Mouse (Mus musculus) CD4-positive, CD25-positive, alpha-beta regulatory T cell, adult 4 months (primary cell): Measurements from ENCODE around the gene Rad51. TPM values are rescaled to one million over a fixed set of nuclear protein-coding genes. Genes with fewer than 3 reads are reported as not detected.

ENCODE experiments used
- ATAC-seq: one replicate; pipeline ENCODE4 v1.8.0; 2017
- polyA plus RNA-seq, 2 experiments: library from polyadenylated mRNA; unstranded; fragments of 100-300 nt; shearing (Covaris generic); gene quantifications; one replicate each; pipeline ENCODE4 v1.2.1; 2017

Rad51 gene
- polyA plus RNA-seq, 2 experiments from 2014 or later, result 3.6 to 4.6 TPM

- ATAC-seq, result no peak
Measured at GRCm38 (mm10) chr2:119165401-119165800, 52.8 kb downstream of the Rad51 start.

DNA sequence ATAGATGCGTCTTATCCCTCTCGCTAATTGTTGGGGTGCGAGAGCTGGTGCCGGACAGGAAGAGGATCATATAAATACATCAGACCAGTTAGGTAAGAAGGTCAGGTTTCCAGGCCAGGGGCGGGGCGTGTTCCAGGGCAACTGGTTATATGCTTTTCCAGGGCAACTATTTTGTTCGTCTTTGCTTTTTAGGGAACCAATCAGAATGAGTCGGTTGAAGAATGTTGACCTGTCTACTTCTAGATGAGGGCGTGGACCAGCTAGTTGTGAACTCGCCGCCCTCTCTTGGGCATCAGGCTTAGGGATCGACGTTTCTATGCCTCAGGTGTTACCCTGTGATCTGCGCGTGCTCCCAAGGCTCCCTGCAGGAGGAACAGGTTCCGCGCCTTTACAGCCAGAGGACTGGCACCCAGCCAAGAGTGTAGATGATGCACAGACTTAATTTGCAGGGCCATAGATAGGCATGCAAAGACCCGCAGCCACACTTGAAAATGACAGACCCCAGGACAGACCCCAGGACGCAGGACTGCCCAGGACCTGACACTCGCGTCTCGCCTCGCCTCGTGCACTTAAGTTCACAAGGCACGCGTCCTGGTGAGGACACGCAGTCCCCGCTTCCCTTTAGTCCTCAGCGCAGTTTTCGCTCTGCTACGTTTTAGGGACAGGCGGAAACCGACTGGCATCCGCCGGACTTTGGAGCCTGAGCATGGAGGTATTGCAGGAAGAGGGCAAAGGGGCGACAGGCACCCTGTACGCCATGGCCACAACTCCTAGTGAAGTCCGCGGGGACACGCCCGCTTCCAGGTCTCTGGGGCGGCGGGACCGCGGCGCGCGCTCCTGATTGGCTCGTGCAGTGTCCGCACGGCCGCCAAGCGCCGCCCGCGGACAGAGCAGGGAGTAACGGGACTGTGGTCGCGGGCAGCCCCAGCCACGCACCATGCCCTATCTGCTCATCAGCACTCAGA lies 54.6 kb downstream of the Rad51 start, which contains the start of gene Gchfr:
TSS of gene Gchfr (plus strand) at position 873 of the 965 bp plus-strand sequence.
- peak; percentile 63 for ATAC-seq

- no peak for ATAC-seq
Measured at GRCm38 (mm10) chr2:119167866-119168256, 55.3 kb downstream of the Rad51 start.

DNA sequence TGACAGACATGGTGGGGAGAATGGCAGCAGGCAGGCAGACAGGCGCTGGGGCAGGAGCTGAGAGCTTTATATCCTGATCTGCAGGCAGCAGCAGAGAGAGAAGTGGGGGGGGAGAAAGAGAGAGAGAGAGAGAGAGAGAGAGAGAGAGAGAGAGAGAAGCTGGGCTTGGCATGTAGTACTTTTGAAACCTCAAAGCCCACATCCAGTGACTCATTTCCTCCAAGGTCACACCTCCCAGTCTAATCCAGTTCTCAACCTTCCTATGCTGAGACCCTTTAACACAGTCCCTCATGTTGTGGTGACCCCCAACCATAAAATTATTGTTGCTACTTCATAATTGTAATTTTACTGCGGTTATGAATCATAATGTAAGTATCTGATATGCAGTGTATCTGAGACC lies 57.7 kb downstream of the Rad51 start:
- no peak for ATAC-seq

GRCm38 (mm10) chr2:119171574-119171973 lies 59.0 kb downstream of the Rad51 start:
- no peak for ATAC-seq

- no peak for ATAC-seq
Measured at GRCm38 (mm10) chr2:119172446-119172845, 59.9 kb downstream of the Rad51 start.

DNA sequence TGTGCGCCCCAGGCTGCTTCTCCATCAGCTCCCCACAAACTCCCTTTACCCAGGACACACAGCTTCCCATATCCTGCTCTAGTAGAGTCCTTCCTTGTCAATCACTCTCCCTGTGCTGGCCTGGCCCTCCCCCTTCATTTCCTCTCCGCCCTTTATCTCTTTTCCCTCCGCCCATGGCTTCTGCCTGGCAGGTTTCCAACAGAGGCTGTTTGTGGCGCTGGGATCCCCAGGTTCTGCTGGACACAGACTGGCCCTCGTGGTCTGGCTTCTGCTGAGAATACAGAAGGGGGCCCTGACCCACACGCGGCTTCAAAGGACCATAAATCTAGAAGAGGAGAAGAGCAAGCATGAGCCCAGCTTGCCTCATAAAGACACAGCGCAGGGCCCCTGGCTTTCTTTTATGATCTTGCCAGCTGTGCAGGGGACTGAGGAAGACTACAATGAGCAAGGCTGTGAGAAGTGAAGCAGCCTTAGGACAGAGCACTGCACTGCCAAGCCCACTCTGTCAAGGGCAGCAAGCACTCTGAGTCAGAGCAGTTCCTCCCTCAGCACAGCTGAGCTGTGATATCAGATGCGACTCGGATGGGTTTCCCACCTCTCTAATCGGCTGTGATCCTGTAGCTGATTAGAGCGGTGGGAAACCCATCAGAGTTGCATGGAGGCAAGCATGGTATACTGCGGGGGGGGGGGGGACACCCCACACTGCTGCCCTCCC lies 60.4 kb downstream of the Rad51 start:
- no peak for ATAC-seq

DNA sequence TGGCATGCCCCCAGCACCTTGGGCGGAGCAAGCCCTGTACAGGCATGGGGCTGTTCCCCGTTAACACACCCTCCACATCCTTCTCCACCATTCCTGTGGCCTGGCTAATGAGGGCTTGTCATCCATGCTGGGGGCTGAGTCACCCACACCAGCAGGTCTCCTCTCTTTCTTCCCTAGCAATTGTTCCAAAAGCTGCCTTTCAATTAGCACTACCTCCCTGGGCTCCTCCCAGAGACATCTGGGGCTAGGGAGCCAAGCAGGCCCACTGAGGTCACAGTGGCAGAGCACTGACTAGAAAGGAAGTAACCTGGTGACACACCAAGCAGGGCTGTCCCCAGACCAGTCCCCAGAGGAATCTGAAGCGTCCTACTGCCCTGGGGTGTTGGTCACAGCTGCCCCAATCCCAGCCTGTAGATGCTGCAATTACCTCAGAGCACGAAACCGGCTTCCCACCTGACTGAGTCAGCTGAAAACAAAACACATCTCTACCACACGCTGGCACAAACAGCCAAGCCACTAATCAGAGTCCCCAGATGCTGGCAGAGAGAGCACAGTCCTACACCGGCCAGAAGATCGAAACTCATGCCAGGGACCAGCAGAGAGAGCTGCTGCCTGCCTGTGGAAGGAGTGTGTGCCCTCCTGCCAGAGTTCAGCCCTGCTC lies 61.5 kb downstream of the Rad51 start, which contains the start of gene Gm14137:
TSS of gene Gm14137 (plus strand) at position 519 of the 661 bp plus-strand sequence.
- no peak for ATAC-seq

DNA sequence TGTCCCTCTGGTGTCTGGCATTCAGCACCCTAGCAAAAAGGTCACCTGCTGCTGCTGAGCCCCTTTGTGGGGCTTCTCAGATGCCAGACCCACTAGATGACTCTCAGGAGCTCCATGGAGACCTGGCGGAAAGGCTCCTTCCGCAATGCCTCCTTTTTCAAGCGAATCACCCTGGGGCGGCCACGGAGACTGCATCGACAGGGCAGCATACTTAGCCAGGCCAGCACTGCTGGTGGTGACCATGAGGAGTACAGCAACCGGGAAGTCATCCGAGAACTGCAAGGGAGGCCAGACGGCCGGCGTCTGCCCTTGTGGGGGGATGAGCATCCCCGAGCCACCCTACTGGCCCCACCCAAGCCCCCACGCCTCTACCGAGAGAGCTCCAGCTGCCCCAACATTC lies 62.3 kb downstream of the Rad51 start:
- ATAC-seq, result no peak

DNA sequence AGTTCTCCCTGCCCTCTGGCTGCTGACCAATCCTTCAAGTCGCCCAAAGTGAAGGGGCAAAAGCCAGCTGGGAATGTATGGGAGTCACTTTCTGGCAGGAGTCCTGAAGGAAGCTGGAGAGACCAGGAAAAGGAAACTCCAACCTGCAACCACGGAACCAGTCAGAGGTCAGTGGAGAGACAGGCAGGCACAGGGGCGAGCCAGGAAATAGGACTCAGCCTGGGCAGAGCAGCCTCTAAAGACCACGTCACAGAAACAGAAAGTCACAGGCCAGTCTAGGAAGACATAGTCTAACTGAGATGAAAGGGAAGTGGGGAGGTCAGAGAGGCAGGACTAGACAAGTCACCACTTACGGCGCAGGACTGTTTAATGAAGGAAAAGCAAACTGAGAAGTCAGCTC lies 63.0 kb downstream of the Rad51 start:
- no peak for ATAC-seq

- no peak for ATAC-seq
Measured at GRCm38 (mm10) chr2:119176761-119177160, 64.2 kb downstream of the Rad51 start.

DNA sequence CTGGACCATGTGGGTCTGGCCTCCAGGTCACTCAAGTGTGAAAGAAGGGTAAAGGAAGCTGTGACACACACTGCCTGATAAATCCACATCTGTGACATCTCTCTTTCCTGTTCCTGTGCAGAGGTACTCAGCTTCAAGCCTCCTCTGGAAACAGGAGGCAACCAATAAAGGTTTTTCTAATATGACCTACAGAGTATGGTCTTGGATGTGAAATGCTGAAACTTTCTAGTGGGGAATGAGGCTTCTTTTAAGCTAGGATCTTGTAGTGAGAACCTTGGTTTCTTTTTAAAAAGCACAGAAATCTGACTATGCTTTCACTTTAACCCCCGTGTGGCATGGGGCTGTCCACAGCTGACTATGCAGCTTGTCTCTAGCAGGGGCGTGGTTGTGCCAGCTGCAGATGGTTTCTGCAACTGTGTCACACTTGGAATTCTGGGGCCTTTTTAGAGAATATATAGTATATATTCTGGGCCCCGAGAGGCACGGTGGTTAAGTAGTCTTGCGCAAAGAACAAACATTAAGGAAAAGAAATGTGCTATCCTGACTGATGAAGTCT lies 64.9 kb downstream of the Rad51 start:
- ATAC-seq, result no peak

GRCm38 (mm10) chr2:119182914-119183313 lies 70.3 kb downstream of the Rad51 start:
- ATAC-seq, result no peak

- ATAC-seq, result peak; percentile 96
Measured at GRCm38 (mm10) chr2:119189029-119189710, 76.6 kb downstream of the Rad51 start.

DNA sequence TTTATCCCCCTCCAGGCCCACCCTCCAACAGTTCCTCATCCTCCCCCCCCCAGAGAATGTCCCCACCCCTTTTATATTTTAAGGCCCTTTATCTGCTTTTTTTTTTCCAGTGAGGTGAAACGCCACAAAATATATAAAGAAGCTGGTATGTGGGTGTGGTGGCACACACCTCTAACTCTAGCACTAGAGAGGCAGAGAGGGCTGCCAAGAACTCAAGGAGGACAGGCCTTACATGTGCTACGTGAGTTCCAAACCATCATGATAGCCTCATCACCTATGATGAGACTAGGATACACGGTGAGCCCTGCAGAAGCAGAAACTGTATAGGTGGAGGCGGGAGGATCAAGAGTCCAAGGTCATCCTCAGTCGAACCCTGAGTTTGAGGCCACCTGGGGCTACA lies 78.4 kb downstream of the Rad51 start:
- ATAC-seq, result no peak

DNA sequence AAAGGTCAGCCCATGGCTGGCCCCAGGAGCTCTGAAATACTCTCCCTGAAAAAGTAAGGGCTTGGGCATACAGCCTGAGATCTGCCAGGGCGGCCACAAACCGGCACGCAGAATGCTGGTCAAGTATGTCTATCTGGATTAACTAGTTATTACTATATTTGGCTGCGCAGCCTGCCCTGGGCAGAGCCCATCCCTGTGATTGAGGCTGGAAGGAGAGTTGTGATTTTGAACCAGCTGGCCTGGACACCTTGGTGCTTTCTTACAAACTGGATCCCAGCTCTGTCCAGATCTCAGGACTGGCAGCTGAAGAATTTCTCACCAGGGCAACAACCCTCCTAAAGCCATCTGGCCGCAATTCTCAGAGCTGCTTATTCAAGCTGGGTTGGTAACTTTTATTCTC lies 81.5 kb downstream of the Rad51 start:
- ATAC-seq, result no peak

DNA sequence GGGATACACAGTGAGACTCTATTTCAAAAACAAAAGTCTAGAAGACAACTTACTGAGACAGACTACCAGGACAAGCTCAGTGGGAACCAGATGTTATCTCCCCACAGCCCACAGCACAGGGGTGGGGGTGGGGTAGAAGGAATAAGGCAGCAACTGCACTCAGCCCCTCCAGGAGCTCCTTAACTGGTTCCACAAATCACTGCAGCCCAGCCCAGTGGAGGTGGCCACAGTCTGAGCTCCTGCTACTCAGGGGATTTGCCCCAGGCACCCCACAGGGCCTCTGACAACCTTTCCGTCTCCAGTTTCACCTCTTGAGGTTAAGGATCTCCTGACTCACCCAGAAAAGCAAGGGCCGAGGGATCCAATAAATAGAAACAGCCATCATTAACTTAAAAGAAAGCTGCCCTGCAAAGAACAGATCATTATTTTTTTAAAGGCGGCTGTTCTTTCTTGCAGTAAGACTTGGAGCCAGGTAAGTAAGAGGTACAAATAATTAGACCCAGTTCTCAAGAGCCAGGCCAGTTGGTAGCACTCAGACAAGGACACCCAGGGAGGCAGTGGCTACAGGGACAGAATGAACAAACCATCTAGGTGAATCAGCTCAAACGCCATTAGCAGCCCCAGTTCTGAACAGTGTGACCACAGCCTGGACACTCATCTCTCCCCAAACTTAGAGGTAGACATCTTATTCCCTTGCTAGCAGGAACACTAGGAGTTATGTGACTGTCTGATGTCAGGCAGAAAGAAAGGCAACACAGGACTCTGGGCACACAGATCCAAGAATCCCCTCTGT lies 83.9 kb downstream of the Rad51 start:
- ATAC-seq, result no peak
